Mouse (Mus musculus) inflammation-experienced regulatory T-cells, adult 16 weeks (primary cell): ENCODE measurements around the gene Ccl8. TPM values are rescaled to one million over a fixed set of nuclear protein-coding genes. Genes with fewer than 3 reads are reported as not detected.

ENCODE experiments used
- polyA plus RNA-seq: library from polyadenylated mRNA; unstranded; fragments of 100-300 nt; shearing (Covaris generic); gene quantifications from one replicate; pipeline ENCODE4 v1.2.1, GENCODE M21; 2017

Gene Ccl8
- not detected for polyA plus RNA-seq

DNA sequence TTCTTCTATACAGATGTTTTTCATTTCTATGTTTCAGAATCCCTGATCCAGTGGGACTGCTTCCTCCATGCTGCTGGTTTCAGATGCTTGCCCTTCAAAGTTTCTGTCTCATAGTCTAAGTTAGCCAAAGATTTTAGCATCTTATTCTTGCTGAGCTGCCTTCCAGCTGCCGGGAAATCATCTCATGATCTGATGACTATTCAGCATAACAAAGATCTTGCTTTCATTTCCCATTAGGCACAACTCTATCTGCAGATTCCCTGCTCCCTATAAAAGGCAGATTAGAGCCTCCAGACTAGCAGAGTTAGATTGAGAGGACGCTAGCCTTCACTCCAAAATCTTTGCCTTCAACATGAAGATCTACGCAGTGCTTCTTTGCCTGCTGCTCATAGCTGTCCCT, at the start of gene Ccl8:
Ccl8 (plus strand) TSS at position 301 of the 400 bp plus-strand sequence.

DNA sequence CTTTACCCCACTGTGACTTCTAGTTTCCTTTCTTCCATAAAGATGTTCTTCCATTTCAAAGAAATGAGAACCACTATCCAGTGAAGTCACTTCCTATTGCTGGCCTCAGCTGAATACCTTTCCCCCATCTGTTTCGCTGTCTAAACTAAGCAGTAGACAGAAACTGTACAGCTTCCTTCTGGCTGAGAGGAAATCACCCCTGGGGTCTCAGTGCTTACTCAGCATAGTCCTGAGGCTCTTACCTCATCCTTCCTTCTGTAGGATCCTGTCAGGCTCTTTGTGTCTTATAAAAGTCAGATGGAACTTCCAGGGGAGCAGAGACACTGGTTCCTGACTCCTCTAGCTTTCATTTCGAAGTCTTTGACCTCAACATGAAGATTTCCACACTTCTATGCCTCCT, 13.5 kb upstream of the Ccl8 start, which contains the start of gene Ccl12:
Ccl12 (plus strand) TSS at position 317 of the 400 bp plus-strand sequence.

Other genes with a start within 250 kb of the Ccl8 start
- not detected for gene Asic2, start 146.7 kb upstream of the Ccl8 start, polyA plus RNA-seq
- gene Ccl2, start 79.6 kb upstream of the Ccl8 start, polyA plus RNA-seq, result not detected
- gene Gm17268, start 76.6 kb upstream of the Ccl8 start, polyA plus RNA-seq, result not detected
- not detected for gene Ccl7, start 69.5 kb upstream of the Ccl8 start, polyA plus RNA-seq
- gene Ccl11, start 57.4 kb upstream of the Ccl8 start, polyA plus RNA-seq, result not detected
- not detected for gene Ccl12, start 13.3 kb upstream of the Ccl8 start, polyA plus RNA-seq
- 5.6 TPM for gene Ccl1, start 190.5 kb downstream of the Ccl8 start, polyA plus RNA-seq